Mouse (Mus musculus) intestine, embryonic 16.5 days (tissue): ENCODE data around the gene Spib. TPM values are rescaled to one million over a fixed set of nuclear protein-coding genes. Genes with fewer than 3 reads are reported as not detected.

Experiments used
- ATAC-seq: fragments of 200-750 bp; cut with Nextera tagmentation; 2 replicates; pipeline ENCODE4 v1.8.0; 2017; ENCODE audit warnings: moderate TSS enrichment, moderate library complexity
- H3K27ac ChIP-seq: fragments of 300-500 bp; sonication (generic); 2 replicates; pipeline ENCODE4 v1.5.1; 2014; ENCODE audit warnings: mild to moderate bottlenecking, low read length
- H3K27me3 ChIP-seq: fragments of 300-500 bp; sonication (generic); replicated peaks from 2 replicates; pipeline ENCODE4 v1.6.1; 2014; ENCODE audit warnings: low read length, control low read depth, mixed read lengths; ENCODE audit not compliant: control insufficient read depth, insufficient read depth
- H3K36me3 ChIP-seq: fragments of 300-500 bp; sonication (generic); 2 replicates; pipeline ENCODE4 v1.6.1; 2014; ENCODE audit warnings: low read length, control low read depth; ENCODE audit not compliant: control insufficient read depth, insufficient read depth
- H3K4me1 ChIP-seq: fragments of 300-500 bp; sonication (generic); 2 replicates; pipeline ENCODE4 v1.6.1; 2014; ENCODE audit warnings: low read length, control low read depth, mixed read lengths; ENCODE audit not compliant: control insufficient read depth, insufficient read depth
- H3K4me2 ChIP-seq: fragments of 300-500 bp; sonication (generic); 2 replicates; pipeline ENCODE4 v1.6.1; 2014; ENCODE audit warnings: low read depth, low read length, control low read depth
- H3K4me3 ChIP-seq: fragments of 300-500 bp; sonication (generic); 2 replicates; pipeline ENCODE4 v1.5.1; 2014; ENCODE audit warnings: mild to moderate bottlenecking, low read length
- H3K9ac ChIP-seq: fragments of 300-500 bp; sonication (generic); 2 replicates; pipeline ENCODE4 v1.6.1; 2014; ENCODE audit warnings: low read depth, low read length
- H3K9me3 ChIP-seq: fragments of 300-500 bp; sonication (generic); 2 replicates; pipeline ENCODE4 v1.6.1; 2016; ENCODE audit warnings: low read length, control low read depth; ENCODE audit not compliant: control insufficient read depth
- WGBS: fragments of 180-500 bp; shearing (Covaris S2); extraction: QIAGEN DNeasy Blood & Tissue Kit; methylation state at CpG from one replicate; pipeline ENCODE4 v1.1.7; 2014; 5-methylcytosine and 5-hydroxymethylcytosine counted together
- polyA plus RNA-seq: library from polyadenylated mRNA; unstranded; fragments of >200 nt; fragmentation: Nextera tagmentation; extraction: Ambion mirVana; gene quantifications from 2 replicates; pipeline ENCODE4 v1.2.1, GENCODE M21; 2015

Spib gene
- polyA plus RNA-seq, 1 experiment from 2014 or later: 0.48 TPM

DNA sequence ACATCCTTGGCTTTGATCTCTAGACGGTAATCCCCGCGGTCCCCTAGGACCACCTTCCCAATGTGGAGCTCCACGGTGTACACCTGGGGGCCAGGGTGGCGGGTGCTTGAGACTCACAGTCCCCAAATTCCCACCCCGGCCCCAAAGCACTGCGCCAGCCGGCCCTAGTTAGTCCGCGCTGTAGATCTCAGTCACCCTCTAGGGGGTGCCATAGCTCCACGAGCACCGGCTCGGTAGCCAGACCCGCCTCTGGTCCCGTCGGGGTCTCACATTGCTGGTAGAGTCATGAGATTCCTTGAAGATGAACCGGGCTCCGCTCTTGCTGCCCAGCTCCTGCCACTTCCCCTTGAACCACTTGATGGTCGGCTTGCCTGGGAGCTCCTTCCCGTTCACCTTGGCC is 10.2 kb downstream of the Spib start:
- Histone ChIP-seq H3K9me3 (no peaks in the 10 kb centered on the region), H3K27me3 (peaks cover 30% of the 10 kb centered on the region), H3K36me3 (no peaks in the 10 kb centered on the region), H3K4me2 (peak overlapping the region; percentile 10; the same call in 1 of the 2 replicates), H3K27ac (no peak overlapping the region), H3K9ac (peak overlapping the region; percentile 56; the same call in 1 of the 2 replicates), H3K4me1 (peaks cover 8% of the 10 kb centered on the region), H3K4me3 (no peak overlapping the region)
- ATAC-seq: peak; percentile 31; the same call in 1 of the 2 replicates
- 2% methylated on average over 20 of the region's 20 CpGs for WGBS

DNA sequence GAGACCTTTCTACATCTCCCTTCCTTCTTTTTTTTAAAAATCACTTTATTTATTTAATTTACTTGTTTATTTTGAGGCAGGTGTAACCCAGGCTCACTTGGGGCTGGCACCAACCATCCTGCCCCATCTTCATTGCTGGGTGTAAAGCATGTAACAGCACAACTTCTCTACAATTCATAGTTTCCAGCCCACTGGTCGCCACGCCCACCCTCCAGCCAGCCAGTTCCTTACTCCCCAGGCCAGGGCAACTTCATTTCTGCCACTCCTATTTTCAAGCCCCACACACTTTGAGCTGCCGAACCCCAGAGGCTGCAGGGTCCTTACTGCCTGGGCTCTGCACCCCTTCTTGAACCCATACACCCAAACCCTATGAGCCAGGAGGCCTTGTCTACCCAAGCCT is 10.9 kb downstream of the Spib start:
- H3K9me3 ChIP-seq: no peaks in the 10 kb centered on the region
- peaks cover 8% of the 10 kb centered on the region for H3K4me1 ChIP-seq
- no peaks in the 10 kb centered on the region for H3K36me3 ChIP-seq
- H3K4me2 ChIP-seq: no peak overlapping the region
- H3K9ac ChIP-seq: no peak overlapping the region
- ATAC-seq: no peak
- 71% methylated on average over 3 of the region's 3 CpGs for WGBS
- H3K27me3 ChIP-seq: peaks cover 30% of the 10 kb centered on the region
- H3K4me3 ChIP-seq: no peak overlapping the region
- H3K27ac ChIP-seq: no peak overlapping the region

DNA sequence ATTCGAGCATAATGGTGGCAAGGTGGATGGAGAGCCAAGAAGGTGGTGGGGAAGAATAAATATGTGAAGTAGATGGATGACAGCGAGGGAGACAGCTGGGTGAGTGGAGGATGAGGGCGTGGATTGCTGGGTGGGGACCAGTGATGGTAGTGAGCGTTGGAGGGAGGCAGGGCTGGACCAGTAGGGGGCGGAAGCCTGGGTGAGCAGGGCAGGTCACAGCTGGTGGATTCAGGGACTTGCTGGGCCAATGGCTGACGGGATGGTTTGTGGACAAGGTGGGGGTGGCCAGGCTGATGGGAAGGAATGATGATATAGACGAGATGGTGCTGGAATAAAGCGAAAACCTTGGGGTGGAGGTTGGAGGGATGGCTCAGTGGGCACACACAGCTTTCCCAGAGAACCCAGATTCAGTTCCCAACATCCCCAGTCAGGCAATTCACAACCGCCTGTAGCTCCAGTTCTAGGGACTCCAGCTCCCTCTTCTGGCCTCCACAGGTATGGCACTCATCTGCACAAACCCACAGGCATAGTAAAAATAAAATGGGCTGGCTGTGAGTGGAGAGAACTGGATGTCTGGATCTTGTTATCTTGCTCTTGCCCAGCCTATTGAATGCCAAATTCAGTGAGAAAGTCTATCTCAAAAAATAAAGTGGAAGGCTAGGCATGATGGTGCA is 12.5 kb downstream of the Spib start:
- no peak overlapping the region for H3K4me2 ChIP-seq
- H3K27me3 ChIP-seq: peaks cover 29% of the 10 kb centered on the region
- H3K4me1 ChIP-seq: no peaks in the 10 kb centered on the region
- WGBS: 61% methylated on average over 9 of the region's 9 CpGs
- H3K9me3 ChIP-seq: no peaks in the 10 kb centered on the region
- H3K27ac ChIP-seq: no peak overlapping the region
- no peak overlapping the region for H3K9ac ChIP-seq
- no peak overlapping the region for H3K4me3 ChIP-seq
- H3K36me3 ChIP-seq: no peaks in the 10 kb centered on the region
- ATAC-seq: no peak

DNA sequence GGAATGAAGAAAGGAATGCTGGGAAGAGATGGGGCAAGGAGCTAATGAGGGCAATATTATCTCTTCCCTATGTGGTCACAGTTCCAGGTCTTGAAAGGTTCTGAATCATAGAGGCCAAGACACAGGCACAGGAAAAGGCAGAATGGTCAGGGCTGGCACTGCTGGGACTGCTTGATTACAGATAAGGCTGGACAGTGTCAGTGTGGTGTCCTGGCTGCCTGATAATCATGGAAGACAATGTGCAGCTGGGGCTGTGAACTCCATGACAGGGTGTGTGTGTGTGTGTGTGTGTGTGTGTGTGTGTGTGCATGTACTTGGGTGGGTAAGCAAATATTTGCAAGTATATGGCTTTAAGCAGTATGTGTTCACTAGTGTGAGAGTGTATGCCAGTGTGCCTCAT is 24.4 kb downstream of the Spib start:
- Histone ChIP-seq H3K4me1 (no peaks in the 10 kb centered on the region), H3K27me3 (no peaks in the 10 kb centered on the region), H3K4me3 (no peak overlapping the region), H3K4me2 (no peak overlapping the region), H3K36me3 (no peaks in the 10 kb centered on the region), H3K9me3 (peaks cover 1% of the 10 kb centered on the region; the same call in 1 of the 2 replicates), H3K9ac (no peak overlapping the region), H3K27ac (no peak overlapping the region)
- ATAC-seq: no peak

DNA sequence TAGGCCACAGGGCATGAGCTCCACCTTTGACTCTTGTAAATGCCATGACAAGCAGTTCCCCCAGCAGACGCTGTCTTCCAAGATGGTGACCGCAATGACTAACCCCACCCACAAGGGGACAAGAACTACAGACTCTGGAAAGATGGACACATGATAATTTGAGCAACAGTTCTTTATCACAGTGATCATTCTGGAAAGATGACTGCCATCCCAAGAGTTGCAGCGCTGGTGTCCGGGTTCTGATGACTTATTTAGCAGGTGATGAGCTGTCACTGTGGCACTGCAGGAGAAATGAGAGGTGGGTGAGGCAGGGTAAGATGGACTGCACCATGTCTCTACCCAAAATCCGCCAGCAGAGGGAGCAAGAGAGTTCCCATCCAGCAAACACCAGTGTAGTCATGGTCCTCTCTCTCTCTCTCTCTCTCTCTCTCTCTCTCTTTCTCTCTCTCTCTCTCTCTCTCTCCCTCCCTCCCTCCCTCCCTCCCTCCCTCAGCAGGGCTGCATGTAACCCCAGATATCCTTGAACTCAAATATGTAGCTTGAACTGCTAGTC is 30.2 kb downstream of the Spib start:
- Histone ChIP-seq H3K27ac (no peak overlapping the region), H3K4me3 (no peak overlapping the region), H3K4me1 (no peaks in the 10 kb centered on the region), H3K27me3 (no peaks in the 10 kb centered on the region), H3K36me3 (no peaks in the 10 kb centered on the region), H3K9ac (no peak overlapping the region), H3K9me3 (no peaks in the 10 kb centered on the region), H3K4me2 (no peak overlapping the region)
- ATAC-seq: 0 out of 2 replicates have a peak, but pooled peaks have one; percentile 29
- 34% methylated on average over 5 of the region's 5 CpGs for WGBS

DNA sequence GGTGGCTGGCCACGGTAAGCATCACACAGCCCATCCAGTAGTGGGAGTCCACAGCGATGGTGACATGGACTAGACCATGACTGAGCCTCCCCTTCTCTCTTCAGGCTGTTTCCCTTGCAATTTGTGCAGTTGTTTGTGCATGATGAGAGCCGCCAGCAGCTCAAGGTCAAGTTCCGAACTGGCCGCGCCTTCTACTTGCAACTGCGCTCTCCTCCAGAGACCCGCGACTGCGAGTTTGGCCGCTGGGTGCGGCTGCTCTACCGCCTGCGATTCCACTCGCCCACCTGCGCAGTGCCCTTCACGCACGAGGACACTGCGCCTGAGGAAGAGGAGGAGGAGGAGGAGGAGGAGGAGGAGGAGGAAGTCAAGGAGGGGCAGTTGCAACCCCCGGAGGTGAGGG is 31.8 kb downstream of the Spib start:
- Histone ChIP-seq H3K9me3 (no peaks in the 10 kb centered on the region), H3K36me3 (no peaks in the 10 kb centered on the region), H3K27me3 (no peaks in the 10 kb centered on the region), H3K4me1 (peaks cover 7% of the 10 kb centered on the region), H3K4me2 (no peak overlapping the region), H3K9ac (no peak overlapping the region), H3K4me3 (no peak overlapping the region), H3K27ac (no peak overlapping the region)
- 52% methylated on average over 20 of the region's 20 CpGs for WGBS
- no peak for ATAC-seq

DNA sequence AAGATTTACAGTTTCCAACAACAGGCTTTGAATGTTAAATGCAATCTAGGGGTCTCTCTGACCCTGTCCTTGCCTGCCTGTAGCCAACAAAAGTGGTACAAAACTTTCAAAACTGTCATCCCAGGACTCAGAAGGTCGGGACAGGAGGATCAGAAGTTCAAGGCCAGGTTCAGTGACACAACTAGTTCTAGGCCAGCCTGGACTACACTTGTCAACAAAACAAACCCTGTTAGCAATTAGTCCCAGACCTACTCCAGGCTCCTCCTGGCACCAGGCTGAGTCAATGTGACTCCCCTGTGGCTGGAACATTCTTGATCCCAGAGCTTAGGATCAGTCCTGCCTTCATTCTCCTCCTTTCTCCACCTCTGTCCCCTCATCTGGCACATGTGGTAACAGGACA is 32.9 kb downstream of the Spib start:
- H3K36me3 ChIP-seq: no peaks in the 10 kb centered on the region
- H3K4me3 ChIP-seq: no peak overlapping the region
- no peak for ATAC-seq
- H3K9me3 ChIP-seq: no peaks in the 10 kb centered on the region
- H3K4me1 ChIP-seq: peaks cover 9% of the 10 kb centered on the region
- no peak overlapping the region for H3K9ac ChIP-seq
- H3K4me2 ChIP-seq: no peak overlapping the region
- 74% methylated on average over 1 of the region's 1 CpGs for WGBS
- no peak overlapping the region for H3K27ac ChIP-seq
- no peaks in the 10 kb centered on the region for H3K27me3 ChIP-seq

DNA sequence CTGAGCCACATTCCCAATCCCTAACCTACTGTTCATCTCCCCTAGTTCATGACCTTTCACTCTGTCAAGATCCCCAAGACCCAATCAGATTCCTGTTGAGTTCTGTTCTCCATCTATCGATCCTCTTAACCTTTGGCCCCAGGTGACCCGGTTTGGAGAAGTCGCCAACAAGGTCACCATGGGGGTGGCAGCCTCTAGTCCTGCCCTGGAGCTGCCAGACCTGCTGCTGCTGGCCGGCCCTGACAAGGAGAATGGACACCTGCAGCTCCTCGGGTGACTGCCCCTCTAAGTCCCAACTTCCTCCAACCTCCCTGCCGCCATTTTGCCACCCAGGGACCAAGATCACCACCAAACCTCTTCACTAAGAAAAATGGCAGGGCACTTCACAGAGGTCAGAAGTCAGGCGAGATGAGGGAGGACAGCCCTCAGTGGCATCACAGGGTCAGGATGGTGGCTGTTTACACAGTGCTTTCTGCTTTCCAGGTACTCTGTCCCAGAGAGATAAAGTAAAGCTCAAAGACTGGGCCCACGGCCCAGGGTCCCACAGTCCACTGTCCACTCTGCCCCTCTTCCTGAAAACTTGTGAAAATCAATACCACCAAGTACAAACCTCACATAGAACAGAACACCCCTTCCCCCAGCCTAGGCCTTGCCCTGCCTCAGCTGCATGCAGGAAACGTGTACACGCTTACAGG is 34.4 kb downstream of the Spib start:
- no peak for ATAC-seq
- peak overlapping the region; percentile 92; the same call in 1 of the 2 replicates for H3K4me2 ChIP-seq
- peaks cover 9% of the 10 kb centered on the region for H3K4me1 ChIP-seq
- H3K27ac ChIP-seq: no peak overlapping the region
- no peak overlapping the region for H3K9ac ChIP-seq
- whole genome bisulfite sequencing: 80% methylated on average over 10 of the region's 10 CpGs
- H3K27me3 ChIP-seq: no peaks in the 10 kb centered on the region
- no peak overlapping the region for H3K4me3 ChIP-seq
- H3K9me3 ChIP-seq: no peaks in the 10 kb centered on the region
- peaks cover 4% of the 10 kb centered on the region; the same call in 1 of the 2 replicates for H3K36me3 ChIP-seq

DNA sequence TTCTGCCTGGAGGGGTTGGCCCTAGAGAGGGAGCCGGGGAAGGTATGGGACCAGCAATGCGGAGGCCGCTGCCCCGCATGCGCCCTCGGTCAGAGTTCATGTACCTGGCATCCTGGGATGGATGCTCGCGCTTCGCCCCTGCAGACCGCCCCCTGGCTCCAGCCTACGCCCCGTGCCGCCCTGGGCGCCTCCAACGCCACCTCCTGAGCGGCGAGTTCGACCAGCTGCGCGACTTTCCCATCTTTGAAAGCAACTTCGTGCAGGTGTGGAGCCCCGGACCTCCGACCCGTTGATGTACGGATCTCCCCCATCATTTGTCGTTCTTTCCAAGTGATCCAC is 35.1 kb downstream of the Spib start:
- peaks cover 9% of the 10 kb centered on the region for H3K4me1 ChIP-seq
- H3K36me3 ChIP-seq: peaks cover 10% of the 10 kb centered on the region
- H3K9me3 ChIP-seq: no peaks in the 10 kb centered on the region
- H3K4me2 ChIP-seq: peak overlapping the region; percentile 92
- H3K9ac ChIP-seq: peak overlapping the region; percentile 83
- H3K4me3 ChIP-seq: peak overlapping the region; percentile 68
- no peak; the same call in 1 of the 2 replicates for ATAC-seq
- H3K27me3 ChIP-seq: no peaks in the 10 kb centered on the region
- WGBS: under 1% methylated on average over 26 of the region's 26 CpGs
- peak overlapping the region; percentile 70 for H3K27ac ChIP-seq
